Mouse (Mus musculus): ENCODE results near the gene Gsn.

DNA sequence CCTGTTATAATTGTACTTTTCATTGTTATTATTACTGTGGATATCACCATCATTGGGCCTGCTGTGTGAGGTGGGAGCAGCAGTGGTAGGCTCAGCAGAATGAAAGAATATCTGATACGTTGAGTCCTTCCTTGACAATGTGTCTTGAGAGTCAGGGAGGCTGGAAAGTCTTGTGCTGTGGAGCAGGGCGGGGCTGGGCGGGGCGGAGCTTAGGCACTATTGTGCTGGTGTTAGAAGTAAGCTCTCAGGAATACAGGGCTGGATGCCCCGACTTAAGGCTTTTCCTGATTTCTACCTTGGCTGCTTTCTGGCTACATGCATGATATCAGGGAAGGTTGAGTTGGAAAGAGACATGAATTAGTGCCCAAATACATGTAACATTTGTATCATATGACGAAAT lies 3.4 kb upstream of the Gsn start:
- TF ChIP-seq TCF12 (IDR thresholded peaks at IDR 0.05; ENCODE audit: low read depth, low read length): no peak
- no peak for TF ChIP-seq ZNF384 (IDR thresholded peaks at IDR 0.05; ENCODE audit: low read depth, low read length)
- no peak for TF ChIP-seq USF1 (IDR thresholded peaks at IDR 0.05; ENCODE audit: low read depth, low read length)
- TF ChIP-seq CTCF (conservative IDR thresholded peaks at IDR 0.05 in 1 of 2, IDR thresholded peaks at IDR 0.05 in 1 of 2; ENCODE audit: low read depth in 2 of 2, low read length in 2 of 2): no peak
- no peak for TF ChIP-seq CHD2 (IDR thresholded peaks at IDR 0.05; ENCODE audit: low read length)
- TF ChIP-seq MEF2A (IDR thresholded peaks at IDR 0.05; ENCODE audit: borderline replicate concordance, low read depth, low read length): no peak
- TF ChIP-seq MYC (IDR thresholded peaks at IDR 0.05; ENCODE audit: low read depth, low read length): no peak
- TF ChIP-seq CHD1 (IDR thresholded peaks at IDR 0.05; ENCODE audit: low read depth, low read length): no peak
